Mouse (Mus musculus) stomach, postnatal 0 days (tissue): ENCODE measurements at regions not wholly inside any gene's neighbourhood (a gene's known extent, or its start where the extent isn't known, plus 50 kb on each side); places are given as distances from the start of the nearest gene placed in this dataset.

Experiments
- ATAC-seq: fragments of 200-750 bp; cut with Nextera tagmentation; 2 replicates; pipeline ENCODE4 v1.8.0; 2017; ENCODE audit not compliant: low FRiP score, low TSS enrichment
- DNase-seq: peaks from one replicate; pipeline ENCODE4 v3.0.0-alpha.2; 2016; ENCODE audit warnings: low spot score
- H3K27ac ChIP-seq: fragments of 300-500 bp; sonication (generic); replicated peaks from 2 replicates; pipeline ENCODE4 v1.5.1; 2014; ENCODE audit warnings: mild to moderate bottlenecking, control low read depth
- H3K27me3 ChIP-seq: fragments of 300-500 bp; sonication (generic); 2 replicates; pipeline ENCODE4 v1.6.1; 2014; ENCODE audit warnings: low read length; ENCODE audit not compliant: control insufficient read depth, insufficient read depth
- H3K36me3 ChIP-seq: fragments of 300-500 bp; sonication (generic); 2 replicates; pipeline ENCODE4 v1.6.1; 2014; ENCODE audit warnings: low read length, mixed read lengths; ENCODE audit not compliant: control insufficient read depth, insufficient read depth
- H3K4me1 ChIP-seq: fragments of 300-500 bp; sonication (generic); replicated peaks from 2 replicates; pipeline ENCODE4 v1.6.1; 2014; ENCODE audit warnings: antibody characterized with exemption; ENCODE audit not compliant: control insufficient read depth, insufficient read depth
- H3K4me2 ChIP-seq: fragments of 300-500 bp; sonication (generic); replicated peaks from 2 replicates; pipeline ENCODE4 v1.6.1; 2014; ENCODE audit warnings: low read depth, mild to moderate bottlenecking, control low read depth, moderate library complexity
- H3K4me3 ChIP-seq: fragments of 300-500 bp; sonication (generic); 2 replicates; pipeline ENCODE4 v1.5.1; 2014; ENCODE audit warnings: low read depth, low read length, control low read depth
- H3K9ac ChIP-seq: fragments of 300-500 bp; sonication (generic); 2 replicates; pipeline ENCODE4 v1.6.1; 2014; ENCODE audit warnings: mild to moderate bottlenecking, low read length, control low read depth, mixed read lengths
- H3K9me3 ChIP-seq: fragments of 300-500 bp; sonication (generic); 2 replicates; pipeline ENCODE4 v1.6.1; 2016; ENCODE audit warnings: low read length; ENCODE audit not compliant: control insufficient read depth
- CTCF ChIP-seq: IDR thresholded peaks from 2 replicates; pipeline ENCODE4 v1.5.1; 2016; ENCODE audit warnings: antibody characterized with exemption, low read depth, mild to moderate bottlenecking, moderate library complexity
- EP300 ChIP-seq: optimal IDR thresholded peaks from 2 replicates; pipeline ENCODE3; 2016; ENCODE audit warnings: antibody characterized with exemption
- WGBS: fragments of 180-500 bp; shearing (Covaris S2); extraction: QIAGEN DNeasy Blood & Tissue Kit; methylation state at CpG from one replicate; pipeline ENCODE4 v1.1.7; 2014; 5-methylcytosine and 5-hydroxymethylcytosine counted together

DNA sequence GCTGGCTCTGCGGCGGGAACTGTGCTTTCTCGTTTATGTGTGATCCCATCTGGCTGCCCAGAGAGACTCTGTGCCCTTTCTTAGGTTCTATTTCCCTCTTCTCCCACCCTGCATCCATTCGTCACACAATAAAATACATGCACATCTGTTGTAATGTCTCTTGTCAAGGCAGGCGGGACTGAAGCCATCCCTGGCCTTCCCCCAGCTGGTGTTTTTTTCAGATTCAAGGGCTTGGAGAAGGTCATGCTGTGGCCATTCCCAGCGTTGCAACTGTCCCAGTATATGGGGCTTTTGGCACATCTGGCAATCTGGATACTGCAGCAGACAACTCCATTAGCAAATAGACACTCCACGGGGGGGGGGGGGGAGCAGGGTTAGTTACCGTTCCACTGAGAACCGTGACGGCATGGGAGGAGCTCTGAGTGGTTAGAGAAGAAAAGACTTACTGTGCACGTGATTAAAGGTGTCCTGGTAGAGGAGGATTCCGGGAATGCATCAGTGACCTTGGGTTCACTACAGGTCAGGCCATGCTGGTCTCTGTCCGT lies 200.7 kb upstream of the Eif4g2 start:
- Histone ChIP-seq H3K4me1 (no peaks in the 10 kb centered on the region), H3K9ac (no peak overlapping the region), H3K4me3 (no peak overlapping the region), H3K36me3 (no peaks in the 10 kb centered on the region), H3K9me3 (no peaks in the 10 kb centered on the region), H3K27ac (no peak overlapping the region), H3K4me2 (no peak overlapping the region), H3K27me3 (no peaks in the 10 kb centered on the region)
- WGBS: 48% methylated on average over 13 of the region's 13 CpGs
- TF ChIP-seq EP300 (no peak), CTCF (no peak)
- DNase-seq (no peak), ATAC-seq (no peak)

DNA sequence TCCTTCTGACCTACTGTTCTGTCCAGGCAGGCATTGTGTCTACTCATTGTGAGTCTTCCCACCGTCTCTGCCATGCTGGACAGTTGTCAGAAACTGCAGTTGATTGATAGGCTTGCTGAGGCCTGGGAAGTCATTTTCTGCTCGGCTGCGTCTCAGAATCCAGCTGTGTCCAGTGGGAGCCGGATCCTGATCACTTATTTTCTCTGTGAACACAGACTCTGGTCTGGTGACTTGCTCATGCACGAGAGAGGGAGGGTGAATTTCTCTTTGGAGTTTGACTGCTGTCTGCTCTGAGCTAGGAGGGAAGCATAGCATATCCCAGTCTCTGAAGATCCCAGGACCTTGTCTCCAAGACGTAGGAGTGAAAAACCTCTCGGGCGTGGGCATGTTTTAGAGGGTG lies 199.5 kb upstream of the Eif4g2 start:
- no peak overlapping the region for H3K9ac ChIP-seq
- no peaks in the 10 kb centered on the region for H3K9me3 ChIP-seq
- H3K4me3 ChIP-seq: no peak overlapping the region
- no peak overlapping the region for H3K4me2 ChIP-seq
- H3K27me3 ChIP-seq: no peaks in the 10 kb centered on the region
- TF ChIP-seq CTCF (no peak), EP300 (no peak)
- ATAC-seq (no peak), DNase-seq (no peak)
- H3K27ac ChIP-seq: no peak overlapping the region
- 43% methylated on average over 8 of the region's 8 CpGs for WGBS
- no peaks in the 10 kb centered on the region for H3K4me1 ChIP-seq
- H3K36me3 ChIP-seq: no peaks in the 10 kb centered on the region

DNA sequence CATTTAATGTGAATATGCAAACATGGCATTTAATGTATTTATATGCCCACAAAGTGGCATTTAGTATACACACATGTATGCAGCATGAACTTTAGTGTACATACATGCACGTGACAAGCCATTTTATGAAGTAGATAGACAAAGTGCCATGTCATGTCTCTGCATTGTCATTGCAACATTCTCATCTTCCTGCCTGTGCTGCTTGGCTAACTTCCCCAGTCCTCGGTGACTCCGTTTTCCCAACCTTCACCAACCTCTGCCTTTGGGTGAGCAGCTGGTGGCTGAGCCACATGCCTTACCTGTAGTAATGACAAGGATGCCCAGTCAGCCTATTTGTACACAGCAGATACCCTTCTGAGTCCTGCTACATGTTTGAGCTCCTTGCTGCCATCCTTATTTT lies 194.9 kb upstream of the Eif4g2 start:
- no peak for ATAC-seq
- H3K9me3 ChIP-seq: no peaks in the 10 kb centered on the region
- no peak for DNase-seq
- no peaks in the 10 kb centered on the region for H3K36me3 ChIP-seq
- H3K27ac ChIP-seq: no peak overlapping the region
- TF ChIP-seq CTCF (no peak), EP300 (no peak)
- no peaks in the 10 kb centered on the region for H3K4me1 ChIP-seq
- no peak overlapping the region for H3K4me2 ChIP-seq
- H3K27me3 ChIP-seq: no peaks in the 10 kb centered on the region
- WGBS: 82% methylated on average over 3 of the region's 3 CpGs
- no peak overlapping the region for H3K4me3 ChIP-seq
- H3K9ac ChIP-seq: no peak overlapping the region

DNA sequence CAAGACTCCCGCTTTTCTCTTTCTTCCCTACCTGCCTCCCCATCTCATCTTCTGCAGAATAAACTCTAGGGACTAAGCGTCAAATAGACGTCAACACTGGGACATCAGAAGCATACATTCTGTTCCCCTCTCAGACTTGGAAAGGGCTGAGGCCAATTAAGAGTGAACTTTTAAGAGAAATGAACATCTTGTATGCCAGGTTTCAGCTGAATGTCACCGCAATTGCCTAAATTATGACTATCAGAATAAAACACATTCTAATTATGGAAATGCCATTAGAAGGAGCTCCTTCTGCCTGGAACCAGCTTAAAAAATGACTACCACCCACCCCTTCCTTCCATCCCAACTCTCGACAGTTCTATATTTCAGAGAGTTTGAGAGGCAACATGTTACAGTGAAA lies 191.0 kb upstream of the Eif4g2 start:
- ATAC-seq (no peak), DNase-seq (no peak)
- no peaks in the 10 kb centered on the region for H3K9me3 ChIP-seq
- H3K4me1 ChIP-seq: no peaks in the 10 kb centered on the region
- TF ChIP-seq EP300 (no peak), CTCF (no peak)
- WGBS: 93% methylated on average over 5 of the region's 5 CpGs
- no peaks in the 10 kb centered on the region for H3K36me3 ChIP-seq
- H3K4me2 ChIP-seq: no peak overlapping the region
- H3K4me3 ChIP-seq: no peak overlapping the region
- no peak overlapping the region for H3K9ac ChIP-seq
- no peaks in the 10 kb centered on the region for H3K27me3 ChIP-seq
- no peak overlapping the region for H3K27ac ChIP-seq

DNA sequence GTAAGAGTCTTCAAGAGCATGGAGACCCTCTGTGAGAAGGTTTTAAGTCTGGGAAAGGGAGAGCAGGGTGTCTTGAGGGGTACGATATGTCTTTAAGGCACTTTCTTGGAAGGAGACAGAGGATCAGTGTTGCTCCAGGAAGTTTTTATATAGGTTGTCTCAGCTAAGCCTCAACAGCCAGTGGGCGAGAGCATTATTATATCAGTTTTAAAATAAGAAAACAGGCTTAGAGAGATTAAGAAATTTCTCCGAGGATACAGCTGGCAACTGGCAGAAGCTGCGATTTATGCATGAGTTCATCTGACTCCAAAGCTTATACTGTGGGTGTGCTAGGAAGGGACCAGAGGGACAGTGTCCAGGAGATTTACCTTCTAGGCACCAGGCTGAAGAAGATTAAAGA lies 188.0 kb upstream of the Eif4g2 start:
- Histone ChIP-seq H3K9ac (no peak overlapping the region), H3K4me1 (no peaks in the 10 kb centered on the region), H3K36me3 (no peaks in the 10 kb centered on the region), H3K4me3 (no peak overlapping the region), H3K27me3 (no peaks in the 10 kb centered on the region), H3K27ac (no peak overlapping the region), H3K9me3 (no peaks in the 10 kb centered on the region), H3K4me2 (no peak overlapping the region)
- WGBS: 54% methylated on average over 4 of the region's 4 CpGs
- DNase-seq: no peak
- TF ChIP-seq CTCF: no peak
- no peak for TF ChIP-seq EP300
- ATAC-seq: no peak

DNA sequence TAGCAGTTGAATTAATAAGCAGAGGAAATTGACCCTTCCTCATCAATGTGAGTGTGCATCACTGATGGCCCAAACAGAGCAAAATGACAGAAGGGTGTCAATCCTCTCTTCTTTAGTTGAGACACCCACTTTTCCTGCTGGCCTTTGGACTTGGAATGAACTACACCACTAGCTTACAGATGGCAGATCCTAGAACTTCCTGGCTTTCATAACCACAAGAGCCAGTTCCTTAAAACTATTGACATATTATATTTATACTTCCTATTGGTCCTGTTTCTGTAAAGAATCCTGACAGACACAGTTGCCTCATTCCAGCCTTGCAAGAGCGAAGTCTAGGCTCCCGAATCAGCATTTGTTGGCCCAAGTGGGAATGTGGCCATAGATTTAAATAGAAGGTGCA lies 185.4 kb upstream of the Eif4g2 start:
- Histone ChIP-seq H3K4me1 (no peaks in the 10 kb centered on the region), H3K4me2 (no peak overlapping the region), H3K27ac (no peak overlapping the region), H3K36me3 (no peaks in the 10 kb centered on the region), H3K9ac (no peak overlapping the region), H3K4me3 (no peak overlapping the region), H3K27me3 (no peaks in the 10 kb centered on the region), H3K9me3 (no peaks in the 10 kb centered on the region)
- ATAC-seq: no peak
- no peak for DNase-seq
- TF ChIP-seq EP300 (no peak), CTCF (no peak)
- 89% methylated on average over 2 of the region's 2 CpGs for WGBS
